Mouse (Mus musculus) ES-CJ7 (cell line): Measurements from ENCODE around the gene 1700010B08Rik.
A peak's percentile ranks its signal among the peaks of the same experiment; 100 is the strongest.

Experiments used
- DNase-seq: peaks from one replicate; pipeline ENCODE4 v3.0.0; 2011; ENCODE audit warnings: low read depth, low spot score

The 1700010B08Rik gene

GRCm38 (mm10) chr2:173770620-173771019, 51.4 kb downstream of the 1700010B08Rik start:
- DNase-seq = peak; percentile 36
